Mouse (Mus musculus) brain, embryonic 14.5 days (tissue): ENCODE results near the gene Rnf187.

Experiments
- CTCF ChIP-seq: fragments of 200-500 bp; IDR thresholded peaks from 2 replicates; pipeline ENCODE4 v1.5.1; 2012; ENCODE audit warnings: inconsistent platforms, mild to moderate bottlenecking, moderate library complexity, borderline replicate concordance; ENCODE audit not compliant: insufficient read depth, insufficient read length; ENCODE audit errors: extremely low read depth
- POLR2A ChIP-seq: fragments of 200-500 bp; IDR thresholded peaks from 2 replicates; pipeline ENCODE4 v1.6.1; 2012; ENCODE audit warnings: mild to moderate bottlenecking, inconsistent platforms, borderline replicate concordance; ENCODE audit not compliant: poor library complexity, insufficient read depth, insufficient read length, severe bottlenecking; ENCODE audit errors: extremely low read depth

GRCm38 (mm10) chr11:58948542-58949479, 10.1 kb upstream of the Rnf187 start, which contains the start of gene Hist3h2ba:
- peak; percentile 87; the same call in 1 of the 2 replicates for TF ChIP-seq POLR2A
- TF ChIP-seq CTCF, result no peak
